Mouse (Mus musculus): ENCODE results near the gene Slc9a3r1. TPM values are rescaled to one million over a fixed set of nuclear protein-coding genes. Genes with fewer than 3 reads are reported as not detected.

The Slc9a3r1 gene
- polyA plus RNA-seq, 1 experiment from 2014 or later: 43.9 TPM

GRCm38 (mm10) chr11:115153088-115153487 is 10.1 kb upstream of the Slc9a3r1 start:
- H3K27ac ChIP-seq: no peak overlapping the region

GRCm38 (mm10) chr11:115153699-115154292 is 9.3 kb upstream of the Slc9a3r1 start:
- H3K4me3 ChIP-seq: peak overlapping the region; percentile 38
- H3K27me3 ChIP-seq: peaks cover 45% of the 10 kb centered on the region
- ATAC-seq (ENCODE audit: insufficient number of reproducible peaks, low FRiP score, low TSS enrichment, low read depth): 0 out of 2 replicates have a peak, but pooled peaks have one; percentile 31
- H3K4me1 ChIP-seq: peaks cover 32% of the 10 kb centered on the region
- peak overlapping the region; percentile 47 for H3K4me2 ChIP-seq
- under 1% methylated on average over 35 of the region's 35 CpGs for WGBS
- H3K36me3 ChIP-seq: no peaks in the 10 kb centered on the region
- H3K9ac ChIP-seq: no peak overlapping the region
- H3K9me3 ChIP-seq: no peaks in the 10 kb centered on the region
- no peak overlapping the region for H3K27ac ChIP-seq

More at GRCm38 (mm10) chr11:115153088-115153487, 10.1 kb upstream of the Slc9a3r1 start:
- Histone ChIP-seq H3K4me2 (no peak overlapping the region), H3K4me1 (peaks cover 28% of the 10 kb centered on the region), H3K9me3 (no peaks in the 10 kb centered on the region), H3K36me3 (no peaks in the 10 kb centered on the region), H3K4me3 (no peak overlapping the region), H3K9ac (no peak overlapping the region), H3K27me3 (peaks cover 45% of the 10 kb centered on the region)
- no peak for ATAC-seq (ENCODE audit: insufficient number of reproducible peaks, low FRiP score, low TSS enrichment, low read depth)
- 73% methylated on average over 9 of the region's 9 CpGs for WGBS

DNA sequence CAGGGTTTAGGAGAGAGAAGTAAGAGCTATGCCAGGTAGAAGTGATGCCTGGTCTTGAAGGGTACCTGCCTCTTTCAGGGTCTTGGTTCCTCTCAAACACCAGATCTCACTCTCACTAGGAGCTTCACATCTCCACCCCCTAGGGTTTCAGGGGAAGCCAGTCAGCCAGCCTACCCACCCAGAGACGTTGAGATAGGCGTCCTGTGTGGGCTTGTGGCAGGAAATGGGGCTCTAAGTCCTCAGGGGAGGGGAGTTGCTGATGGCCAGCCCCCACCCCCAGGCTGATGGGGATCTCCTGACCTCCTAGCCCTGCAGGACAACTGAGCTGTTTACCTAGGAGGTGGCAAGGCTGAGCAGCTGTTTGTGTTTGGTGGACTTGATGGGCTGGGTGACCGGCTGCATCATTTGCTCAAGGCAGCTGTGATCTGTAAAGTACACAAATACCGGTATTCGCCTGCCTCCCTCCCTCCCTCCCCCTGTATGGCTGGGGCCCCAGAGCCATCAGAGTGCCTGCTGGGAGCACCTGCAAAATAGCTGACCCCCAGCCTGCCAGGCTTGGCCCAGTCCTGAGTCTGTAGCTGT is 8.0 kb upstream of the Slc9a3r1 start:
- H3K4me2 ChIP-seq: no peak overlapping the region
- no peak for ATAC-seq (ENCODE audit: insufficient number of reproducible peaks, low FRiP score, low TSS enrichment, low read depth)
- H3K9ac ChIP-seq: no peak overlapping the region
- no peaks in the 10 kb centered on the region for H3K36me3 ChIP-seq
- H3K4me1 ChIP-seq: peaks cover 32% of the 10 kb centered on the region
- H3K4me3 ChIP-seq: no peak overlapping the region
- peaks cover 45% of the 10 kb centered on the region for H3K27me3 ChIP-seq
- no peaks in the 10 kb centered on the region for H3K9me3 ChIP-seq
- WGBS: under 1% methylated on average over 5 of the region's 5 CpGs
- H3K27ac ChIP-seq: no peak overlapping the region

DNA sequence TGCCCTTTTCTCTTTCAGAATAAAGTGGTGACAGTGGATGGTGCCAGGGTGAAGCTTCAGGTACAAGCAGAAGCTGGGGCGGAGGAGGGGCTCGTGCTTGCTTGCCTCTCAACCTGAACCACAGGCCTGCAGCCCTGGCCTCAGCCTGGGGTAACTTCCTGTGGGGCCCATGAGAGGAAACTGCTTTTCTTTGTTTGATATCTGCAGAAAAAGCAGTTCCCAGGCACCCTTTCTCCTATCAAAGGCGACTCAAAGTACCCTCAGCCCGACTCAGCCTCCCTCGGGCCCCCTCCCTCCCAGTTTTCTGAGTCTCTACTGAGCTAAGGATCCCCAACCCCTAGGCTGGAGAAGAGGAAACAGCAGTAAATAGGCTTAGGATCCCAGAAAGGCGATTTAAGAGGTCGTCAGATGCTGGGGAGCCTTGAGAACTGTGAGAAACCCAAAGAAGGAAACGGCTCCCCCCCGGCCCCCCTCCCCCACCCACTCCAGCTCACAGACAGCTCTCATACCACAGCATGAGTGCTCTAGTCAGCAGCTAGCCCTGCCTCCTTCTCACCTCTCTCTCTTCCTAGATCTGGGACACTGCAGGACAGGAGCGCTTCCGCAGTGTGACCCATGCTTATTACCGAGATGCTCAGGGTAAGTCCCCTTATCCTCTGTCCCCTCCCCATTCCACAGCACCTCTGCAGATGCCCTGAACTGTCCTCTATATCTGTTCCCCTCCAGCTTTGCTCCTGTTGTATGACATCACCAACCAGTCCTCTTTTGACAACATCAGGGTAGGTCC is 5.0 kb upstream of the Slc9a3r1 start:
- Histone ChIP-seq H3K4me3 (no peak overlapping the region), H3K9me3 (no peaks in the 10 kb centered on the region), H3K4me2 (no peak overlapping the region), H3K36me3 (no peaks in the 10 kb centered on the region), H3K9ac (no peak overlapping the region), H3K27me3 (peaks cover 47% of the 10 kb centered on the region), H3K27ac (no peak overlapping the region), H3K4me1 (peaks cover 30% of the 10 kb centered on the region)
- ATAC-seq (ENCODE audit: insufficient number of reproducible peaks, low FRiP score, low TSS enrichment, low read depth): no peak
- WGBS: 29% methylated on average over 12 of the region's 12 CpGs

- no peak overlapping the region for H3K9ac ChIP-seq
- no peak overlapping the region for H3K4me2 ChIP-seq
- ATAC-seq (ENCODE audit: insufficient number of reproducible peaks, low FRiP score, low TSS enrichment, low read depth): no peak
- 43% methylated on average over 11 of the region's 11 CpGs for WGBS
- H3K27ac ChIP-seq: no peak overlapping the region
- no peaks in the 10 kb centered on the region for H3K9me3 ChIP-seq
- H3K36me3 ChIP-seq: no peaks in the 10 kb centered on the region
- peaks cover 47% of the 10 kb centered on the region for H3K27me3 ChIP-seq
- H3K4me1 ChIP-seq: peaks cover 38% of the 10 kb centered on the region
- no peak overlapping the region for H3K4me3 ChIP-seq
Measured at GRCm38 (mm10) chr11:115160016-115160797, 2.9 kb upstream of the Slc9a3r1 start.

- Histone ChIP-seq H3K9me3 (no peaks in the 10 kb centered on the region), H3K27ac (no peak overlapping the region), H3K4me1 (peaks cover 38% of the 10 kb centered on the region), H3K36me3 (no peaks in the 10 kb centered on the region), H3K27me3 (peaks cover 51% of the 10 kb centered on the region), H3K4me3 (no peak overlapping the region), H3K4me2 (no peak overlapping the region), H3K9ac (no peak overlapping the region)
- ATAC-seq (ENCODE audit: insufficient number of reproducible peaks, low FRiP score, low TSS enrichment, low read depth): no peak
- 32% methylated on average over 10 of the region's 10 CpGs for WGBS
Measured at GRCm38 (mm10) chr11:115160883-115161577, 2.1 kb upstream of the Slc9a3r1 start.

DNA sequence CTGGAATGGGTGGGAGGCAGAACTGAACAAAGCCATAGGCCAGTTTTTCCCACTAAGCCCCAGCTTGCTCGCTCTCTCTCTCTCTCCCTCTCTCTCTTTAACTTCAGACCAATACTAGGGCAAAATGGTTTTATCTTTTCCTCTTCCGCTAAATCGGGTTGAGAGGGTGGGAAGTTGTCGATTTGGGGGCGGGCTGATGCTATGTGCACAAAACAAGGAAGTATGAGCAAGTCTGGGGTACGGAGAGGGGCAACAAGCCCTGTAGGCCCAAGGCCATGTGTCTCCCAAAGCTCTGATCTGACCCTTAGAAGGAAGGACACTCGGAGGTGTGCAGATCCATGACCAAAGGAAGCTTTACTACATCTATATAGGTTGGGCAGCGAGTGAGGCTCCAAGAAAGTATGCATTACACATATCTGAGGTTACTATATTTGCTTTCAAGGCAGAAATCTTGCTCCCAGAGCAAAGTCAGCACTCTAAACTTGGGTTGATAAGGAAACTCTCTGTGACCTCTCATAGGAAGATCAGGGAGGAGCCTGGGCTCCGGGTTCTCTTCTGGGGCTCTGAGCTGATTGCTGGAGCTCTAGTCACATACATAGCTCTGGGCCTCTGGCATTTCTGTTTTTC is 1.4 kb upstream of the Slc9a3r1 start:
- H3K27me3 ChIP-seq: peaks cover 46% of the 10 kb centered on the region
- H3K9ac ChIP-seq: no peak overlapping the region
- H3K4me1 ChIP-seq: peaks cover 38% of the 10 kb centered on the region
- ATAC-seq (ENCODE audit: insufficient number of reproducible peaks, low FRiP score, low TSS enrichment, low read depth): no peak
- no peak overlapping the region for H3K4me2 ChIP-seq
- WGBS: 74% methylated on average over 9 of the region's 9 CpGs
- no peaks in the 10 kb centered on the region for H3K9me3 ChIP-seq
- no peak overlapping the region for H3K27ac ChIP-seq
- no peaks in the 10 kb centered on the region for H3K36me3 ChIP-seq
- H3K4me3 ChIP-seq: no peak overlapping the region

DNA sequence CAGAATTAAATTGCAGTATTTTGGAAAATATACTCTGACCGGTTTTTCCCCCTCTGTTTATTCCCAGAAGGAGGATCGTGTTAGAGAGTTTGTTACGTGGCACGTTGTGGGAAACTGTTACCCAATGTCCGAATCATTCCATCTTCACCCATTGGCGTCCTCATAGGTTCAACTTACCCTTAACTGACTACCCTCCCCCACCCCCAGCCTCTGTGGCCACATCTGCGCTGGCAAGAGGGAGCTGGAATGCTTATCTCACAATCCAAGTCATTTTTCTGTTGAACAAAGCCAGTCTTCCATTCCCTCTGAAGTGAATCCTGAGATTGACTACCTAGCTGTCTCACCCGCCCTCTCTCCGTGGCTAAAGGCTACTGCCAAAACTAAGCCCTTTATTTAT is 938 bp upstream of the Slc9a3r1 start:
- ATAC-seq (ENCODE audit: insufficient number of reproducible peaks, low FRiP score, low TSS enrichment, low read depth): no peak
- Histone ChIP-seq H3K27me3 (peaks cover 42% of the 10 kb centered on the region), H3K27ac (no peak overlapping the region), H3K9ac (no peak overlapping the region), H3K4me3 (peak overlapping the region; percentile 65; the same call in 1 of the 2 replicates), H3K4me1 (peaks cover 38% of the 10 kb centered on the region), H3K9me3 (no peaks in the 10 kb centered on the region), H3K36me3 (no peaks in the 10 kb centered on the region), H3K4me2 (peak overlapping the region; percentile 92)
- WGBS: 25% methylated on average over 9 of the region's 9 CpGs

DNA sequence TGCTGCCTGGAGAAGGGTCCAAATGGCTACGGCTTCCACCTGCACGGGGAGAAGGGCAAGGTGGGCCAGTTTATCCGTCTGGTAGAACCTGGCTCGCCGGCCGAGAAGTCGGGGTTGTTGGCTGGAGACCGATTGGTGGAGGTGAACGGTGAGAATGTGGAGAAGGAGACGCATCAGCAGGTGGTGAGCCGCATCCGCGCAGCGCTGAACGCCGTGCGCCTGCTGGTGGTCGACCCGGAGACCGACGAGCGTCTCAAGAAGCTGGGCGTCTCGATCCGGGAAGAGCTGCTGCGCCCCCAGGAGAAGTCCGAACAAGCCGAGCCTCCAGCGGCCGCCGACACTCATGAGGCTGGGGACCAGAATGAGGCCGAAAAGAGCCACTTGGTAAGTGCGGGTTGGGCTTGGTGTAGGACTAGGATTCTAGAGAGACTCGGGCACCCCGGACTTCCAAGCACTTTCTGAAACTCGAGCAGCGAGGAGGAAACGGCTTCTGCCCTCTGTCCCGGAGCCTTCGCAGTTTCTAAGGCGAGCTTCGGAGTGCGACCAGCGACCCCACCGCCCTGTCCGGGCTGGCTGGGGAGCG is 518 bp downstream of the Slc9a3r1 start:
- no peaks in the 10 kb centered on the region for H3K9me3 ChIP-seq
- peak overlapping the region; percentile 92 for H3K4me2 ChIP-seq
- peaks cover 30% of the 10 kb centered on the region for H3K4me1 ChIP-seq
- H3K27ac ChIP-seq: no peak overlapping the region
- peak overlapping the region; percentile 65 for H3K4me3 ChIP-seq
- H3K36me3 ChIP-seq: no peaks in the 10 kb centered on the region
- ATAC-seq (ENCODE audit: insufficient number of reproducible peaks, low FRiP score, low TSS enrichment, low read depth): no peak
- under 1% methylated on average over 47 of the region's 47 CpGs for WGBS
- peaks cover 42% of the 10 kb centered on the region for H3K27me3 ChIP-seq
- H3K9ac ChIP-seq: peak overlapping the region; percentile 43

GRCm38 (mm10) chr11:115164341-115164975 is 1.3 kb downstream of the Slc9a3r1 start:
- Histone ChIP-seq H3K27ac (no peak overlapping the region), H3K4me1 (peaks cover 30% of the 10 kb centered on the region), H3K9ac (no peak overlapping the region), H3K4me3 (peak overlapping the region; percentile 65), H3K4me2 (peak overlapping the region; percentile 92), H3K27me3 (peaks cover 42% of the 10 kb centered on the region), H3K36me3 (no peaks in the 10 kb centered on the region), H3K9me3 (no peaks in the 10 kb centered on the region)
- under 1% methylated on average over 14 of the region's 14 CpGs for WGBS
- no peak for ATAC-seq (ENCODE audit: insufficient number of reproducible peaks, low FRiP score, low TSS enrichment, low read depth)
